Mouse (Mus musculus) gastrocnemius, adult 18-20 months (tissue): ENCODE results near the gene Adgrl2. TPM values are rescaled to one million over a fixed set of nuclear protein-coding genes. Genes with fewer than 3 reads are reported as not detected.

Source experiments
- DNase-seq: peaks from one replicate; pipeline ENCODE4 v3.0.0; 2021; ENCODE audit warnings: low spot score
- total RNA-seq, 2 experiments: library from RNA; stranded (reverse); gene quantifications; 2 replicates each; pipeline ENCODE4 v1.2.3; 2021

The Adgrl2 gene
- total RNA-seq, 2 experiments from 2014 or later = 7.9 to 10.2 TPM

DNA sequence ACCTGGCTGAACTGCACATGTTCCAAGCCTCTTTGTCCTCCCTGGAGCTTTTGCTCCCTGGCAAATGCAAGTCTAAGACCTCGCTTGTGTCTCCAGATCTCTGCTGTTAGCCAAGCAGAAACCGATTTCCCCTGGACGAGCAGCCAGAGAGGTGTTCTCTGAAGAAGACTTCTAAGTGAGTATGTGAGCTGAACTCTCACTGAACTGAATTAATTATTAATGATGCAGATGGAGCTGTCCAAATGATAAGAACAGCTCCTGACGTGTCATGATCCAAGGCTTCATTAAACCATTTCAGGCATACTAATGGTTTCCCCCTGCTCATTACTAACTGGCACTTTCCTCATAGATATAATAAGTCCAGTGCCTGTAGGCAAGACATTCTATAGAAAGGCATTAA is 158.4 kb downstream of the Adgrl2 start:
- no peak for DNase-seq

GRCm38 (mm10) chr3:148828519-148828918 is 161.8 kb downstream of the Adgrl2 start:
- DNase-seq = no peak

- DNase-seq = no peak
Observed at GRCm38 (mm10) chr3:148823551-148823950, 166.8 kb downstream of the Adgrl2 start.

- no peak for DNase-seq
Observed at GRCm38 (mm10) chr3:148821632-148822031, 168.7 kb downstream of the Adgrl2 start.

GRCm38 (mm10) chr3:148819323-148820046 is 170.9 kb downstream of the Adgrl2 start:
- no peak for DNase-seq

DNA sequence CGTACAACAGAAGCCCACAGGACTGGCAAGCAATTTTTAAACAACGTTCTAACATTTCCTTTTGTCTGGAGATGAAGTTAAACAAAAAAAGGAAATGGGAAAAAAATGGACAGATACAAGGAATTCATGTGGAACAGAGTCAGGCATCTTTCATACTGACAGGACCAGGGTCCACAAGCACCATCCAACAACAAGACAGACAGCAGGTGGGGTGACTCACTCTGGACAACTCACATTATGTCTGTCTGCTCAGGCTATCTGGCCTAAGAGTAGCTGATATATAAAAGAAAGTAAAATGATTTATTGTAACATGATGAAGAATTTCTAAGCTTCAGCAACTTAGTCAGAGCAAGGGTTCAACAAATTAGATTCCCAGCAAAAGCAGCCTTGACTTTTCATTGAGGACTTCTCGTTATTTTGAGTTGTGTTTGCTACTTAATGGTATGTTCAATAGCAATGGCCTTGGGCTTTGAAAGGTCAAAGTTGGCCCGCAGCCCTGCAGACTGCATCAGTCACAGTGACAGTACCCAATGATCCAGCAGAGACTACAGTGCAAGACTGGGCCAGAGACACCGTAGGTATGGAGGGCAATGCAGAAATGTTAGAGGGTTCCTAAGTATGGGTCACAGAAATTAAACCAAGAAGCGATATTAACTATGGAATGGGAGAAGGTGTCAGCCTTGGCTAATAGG is 171.8 kb downstream of the Adgrl2 start:
- DNase-seq = no peak

- DNase-seq = no peak
Observed at GRCm38 (mm10) chr3:148817491-148817890, 172.9 kb downstream of the Adgrl2 start.

GRCm38 (mm10) chr3:148813121-148813520 is 177.2 kb downstream of the Adgrl2 start:
- no peak for DNase-seq

- DNase-seq = no peak
Observed at GRCm38 (mm10) chr3:148812059-148812458, 178.3 kb downstream of the Adgrl2 start.

DNA sequence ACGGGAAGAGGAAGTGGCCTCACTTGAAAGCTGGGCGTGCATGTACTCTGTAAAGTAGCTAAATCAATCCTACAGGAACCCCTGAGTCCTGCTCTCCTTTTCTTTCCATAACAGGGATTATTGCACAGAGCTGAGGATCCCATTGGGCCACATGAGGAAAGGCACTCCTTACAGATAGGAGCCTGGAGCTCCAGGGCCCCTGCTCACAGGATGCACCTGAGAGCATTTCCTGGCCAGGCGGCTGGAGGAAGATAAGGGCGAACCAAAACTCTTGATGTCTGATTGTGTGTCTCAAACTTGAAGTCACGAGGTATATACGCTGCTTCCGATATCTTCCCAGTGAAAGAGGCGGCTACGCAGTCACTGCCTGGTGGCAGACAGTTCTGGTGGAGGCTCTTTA is 183.4 kb downstream of the Adgrl2 start:
- no peak for DNase-seq

GRCm38 (mm10) chr3:148793286-148793913 is 197.0 kb downstream of the Adgrl2 start:
- DNase-seq = no peak

GRCm38 (mm10) chr3:148770310-148770709 is 220.0 kb downstream of the Adgrl2 start:
- no peak for DNase-seq
